Mouse (Mus musculus) adrenal gland, postnatal 14 days (tissue): Measurements from ENCODE around the gene Tnik. TPM values are rescaled to one million over a fixed set of nuclear protein-coding genes. Genes with fewer than 3 reads are reported as not detected.

Source experiments
- DNase-seq: peaks from one replicate; pipeline ENCODE4 v3.0.0; 2021; ENCODE audit warnings: mixed read lengths
- total RNA-seq: library from RNA; stranded (reverse); gene quantifications from 2 replicates; pipeline ENCODE4 v1.2.3, GENCODE M21; 2021

The Tnik gene
- total RNA-seq, 1 experiment from 2014 or later: 13.6 TPM

DNA sequence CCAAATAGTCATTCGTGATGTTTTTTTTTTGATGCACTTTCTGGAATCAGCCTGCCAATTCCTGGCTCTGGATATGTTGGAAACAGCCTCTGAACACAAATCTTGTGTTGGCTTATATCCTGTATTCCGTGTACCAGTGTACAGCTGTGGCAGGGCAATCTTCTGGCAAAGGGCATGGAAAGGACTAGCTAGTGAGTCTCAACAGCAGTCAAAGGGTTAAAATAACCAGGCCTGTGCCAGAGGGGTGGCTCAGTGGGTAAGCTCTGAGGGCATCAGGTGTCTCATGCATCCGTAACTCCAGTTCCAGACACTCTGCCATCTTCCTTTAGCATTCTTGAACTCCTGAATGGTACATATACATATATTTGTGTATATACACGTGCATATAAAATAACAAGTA, 83.5 kb downstream of the Tnik start:
- no peak for DNase-seq

DNA sequence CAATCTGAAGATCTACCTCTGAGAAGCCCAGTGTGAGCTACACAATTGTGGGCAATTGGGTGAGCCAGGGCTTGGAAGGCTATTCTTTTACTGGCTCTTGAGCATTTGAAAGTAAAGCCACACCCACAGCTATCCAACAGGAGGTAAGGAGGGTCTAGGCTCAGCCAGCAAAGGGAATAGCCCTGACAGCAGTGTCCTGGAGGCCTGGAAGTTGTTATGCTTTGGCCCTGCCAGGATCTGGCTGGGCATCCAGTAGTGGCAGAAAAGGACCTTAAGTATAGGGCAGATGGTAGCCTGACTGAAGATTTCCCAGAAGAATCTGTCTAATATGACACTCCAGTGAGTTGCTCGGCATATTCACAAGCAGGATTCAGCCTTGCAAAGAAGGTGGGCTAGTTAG, 85.7 kb downstream of the Tnik start:
- DNase-seq: no peak

- no peak for DNase-seq
Measured at GRCm38 (mm10) chr3:28350147-28350801, 87.3 kb downstream of the Tnik start.

- DNase-seq: no peak
Measured at GRCm38 (mm10) chr3:28358391-28358790, 95.4 kb downstream of the Tnik start.

DNA sequence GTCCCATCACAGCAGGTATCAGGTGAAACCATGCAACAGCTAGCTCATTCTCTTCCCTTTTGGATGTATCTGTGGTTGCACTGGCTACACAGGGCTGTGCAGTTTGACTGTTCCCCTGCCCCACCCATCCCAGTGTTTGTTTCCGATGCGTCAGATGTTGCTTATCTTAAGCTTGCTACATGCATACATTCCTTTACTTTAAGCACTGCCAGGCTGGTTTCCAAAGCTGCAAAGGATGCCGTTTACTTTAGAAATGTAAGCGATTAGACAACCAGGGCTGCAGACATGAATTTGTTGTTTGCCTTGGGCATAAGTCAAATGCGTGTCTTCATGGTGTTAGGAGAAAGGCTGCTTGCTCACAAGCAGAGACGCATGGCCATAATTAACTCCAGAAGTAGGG, 96.1 kb downstream of the Tnik start:
- DNase-seq: no peak

- DNase-seq: no peak
Measured at GRCm38 (mm10) chr3:28361056-28361455, 98.0 kb downstream of the Tnik start.

DNA sequence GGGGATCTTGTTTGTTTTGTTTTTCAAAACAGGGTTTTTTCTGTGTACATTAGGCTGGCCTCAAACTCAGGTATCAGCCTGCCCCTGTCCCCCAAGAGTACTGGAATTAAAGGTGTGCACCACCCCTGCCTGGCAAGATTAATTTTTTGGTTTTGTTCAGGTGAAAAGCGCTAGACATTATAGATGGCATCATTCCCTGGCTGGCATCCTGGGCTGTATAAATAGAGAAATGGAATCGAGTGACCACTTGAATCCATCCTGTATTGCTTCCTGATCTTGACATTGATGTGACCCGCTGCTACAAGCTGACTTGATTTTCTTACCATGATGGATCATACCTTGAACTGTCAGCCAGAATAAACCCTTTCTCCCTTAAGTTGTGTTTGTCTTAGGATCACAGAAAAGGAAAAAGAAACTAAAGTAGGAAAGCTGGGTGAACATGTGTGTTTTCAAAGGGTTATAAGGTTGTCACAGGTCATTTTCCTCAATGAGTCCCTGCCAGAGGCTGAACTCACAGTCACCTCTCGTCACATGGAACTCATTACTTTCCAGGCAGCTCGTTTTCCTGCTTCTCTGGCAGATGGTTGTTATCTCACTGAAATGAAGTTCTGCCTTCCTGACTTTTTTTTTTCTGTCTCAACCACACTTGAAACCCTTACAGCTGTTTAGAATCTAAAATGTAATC, 100.6 kb downstream of the Tnik start:
- DNase-seq: no peak

- DNase-seq: no peak
Measured at GRCm38 (mm10) chr3:28368746-28369145, 105.7 kb downstream of the Tnik start.

DNA sequence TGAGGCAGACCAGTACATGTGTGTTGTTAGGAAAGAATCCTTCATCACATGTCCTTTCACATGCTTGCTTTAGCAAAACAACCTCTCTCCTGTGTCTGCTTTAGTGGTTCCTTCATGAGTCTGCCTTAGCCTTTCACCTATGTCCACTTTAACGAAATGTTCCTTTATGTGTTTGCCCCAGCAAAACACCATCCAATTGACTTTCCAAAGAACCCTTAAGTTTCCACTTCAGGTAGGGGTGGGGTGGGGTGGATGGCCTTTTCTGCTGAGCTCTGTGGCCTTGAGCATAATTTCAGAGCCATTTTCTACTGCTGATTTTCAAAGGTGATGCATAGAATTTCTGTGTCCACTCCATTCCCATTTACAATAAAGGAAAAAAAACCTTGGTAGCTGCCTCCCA, 106.3 kb downstream of the Tnik start:
- DNase-seq: no peak

DNA sequence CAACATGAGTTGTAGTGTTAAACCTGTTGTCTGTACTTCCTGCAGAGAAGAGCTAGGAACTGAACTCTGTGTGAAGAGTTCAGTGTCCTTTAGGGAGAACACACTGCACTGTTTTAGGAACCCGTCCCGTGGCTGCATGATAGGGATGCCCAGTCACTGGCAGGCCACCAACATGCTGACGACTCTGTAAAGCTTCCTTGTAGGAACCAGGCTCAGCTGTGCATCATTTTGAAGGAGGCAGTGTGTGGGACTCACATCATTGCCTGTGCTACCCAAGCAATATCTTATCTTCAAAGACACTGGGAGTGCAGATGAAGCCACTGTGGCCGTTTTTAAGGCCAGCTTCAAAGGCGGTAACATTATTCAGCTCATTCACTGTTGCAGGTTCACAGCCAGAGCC, 106.7 kb downstream of the Tnik start:
- DNase-seq: no peak

DNA sequence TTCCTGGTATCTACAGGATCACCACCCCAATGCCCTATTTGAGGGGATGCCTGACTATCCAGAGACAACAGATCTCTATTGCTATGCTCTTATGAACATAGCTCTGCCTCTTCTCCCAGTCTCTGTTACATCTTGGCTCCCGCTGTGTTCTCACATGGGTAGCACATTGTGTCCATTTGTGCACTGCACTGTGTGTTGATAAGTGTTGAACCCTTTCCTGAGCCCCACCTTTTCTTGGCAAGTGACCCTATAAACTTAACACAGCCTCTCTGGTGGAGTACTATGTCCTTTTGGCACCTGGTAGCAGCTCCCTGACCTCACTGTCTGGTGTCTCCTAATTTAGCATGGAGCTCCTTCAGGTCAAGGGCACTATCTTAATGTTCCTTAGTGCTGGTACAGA, 108.6 kb downstream of the Tnik start:
- no peak for DNase-seq

GRCm38 (mm10) chr3:28372459-28372858, 109.4 kb downstream of the Tnik start:
- no peak for DNase-seq

GRCm38 (mm10) chr3:28374738-28375510, 111.9 kb downstream of the Tnik start:
- DNase-seq: no peak

- DNase-seq: no peak
Measured at GRCm38 (mm10) chr3:28380224-28380623, 117.2 kb downstream of the Tnik start.

DNA sequence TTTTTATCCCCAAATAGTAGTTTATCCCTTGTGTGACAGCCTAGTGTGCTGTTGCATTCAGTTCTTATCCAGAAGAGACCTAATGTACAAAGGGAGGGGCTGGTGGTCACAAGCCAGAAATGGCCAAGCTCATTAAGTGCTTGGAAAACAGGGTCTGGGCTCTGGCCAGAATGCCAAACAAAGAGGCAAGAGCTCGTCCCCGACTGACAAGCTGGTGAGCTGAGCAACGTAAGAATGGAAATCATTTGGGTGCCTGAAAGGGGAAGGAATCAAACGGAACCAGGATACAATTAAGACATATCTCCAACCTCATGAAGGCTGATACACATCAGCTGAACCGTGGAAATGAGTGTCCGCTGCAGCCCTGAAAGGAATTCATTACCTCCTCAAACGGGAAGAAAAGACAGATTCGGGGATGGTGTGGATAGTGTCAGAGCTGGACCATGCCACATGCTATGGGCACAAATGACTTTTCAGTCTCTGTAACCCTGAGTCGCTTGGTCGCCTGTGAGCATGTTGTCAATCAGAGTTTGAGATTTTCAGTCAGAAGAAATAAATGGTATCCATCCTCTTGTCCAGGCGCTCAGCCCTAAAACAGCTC, 120.6 kb downstream of the Tnik start:
- no peak for DNase-seq

- no peak for DNase-seq
Measured at GRCm38 (mm10) chr3:28385199-28385975, 122.4 kb downstream of the Tnik start.

DNA sequence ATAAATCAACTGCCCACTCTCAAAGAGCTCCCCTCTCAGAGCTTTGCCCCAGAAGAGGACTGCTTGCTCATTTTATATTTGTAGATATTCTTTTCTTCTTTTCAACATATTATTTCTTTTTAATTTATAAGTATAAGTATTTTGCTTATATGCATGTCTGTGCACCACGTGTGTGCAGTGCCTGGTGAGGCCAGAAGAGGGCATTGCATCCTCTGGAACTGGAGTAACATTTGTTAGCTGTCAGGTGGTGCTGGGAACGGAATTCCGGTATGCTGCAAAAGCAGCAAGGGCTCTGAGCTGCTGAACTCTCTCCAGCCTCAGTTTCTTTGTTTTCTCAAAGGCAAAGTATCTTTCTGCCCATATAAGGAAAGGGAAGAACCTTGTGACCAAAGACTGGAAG, 125.5 kb downstream of the Tnik start:
- no peak for DNase-seq

- no peak for DNase-seq
Measured at GRCm38 (mm10) chr3:28390183-28390582, 127.2 kb downstream of the Tnik start.

GRCm38 (mm10) chr3:28392542-28392941, 129.5 kb downstream of the Tnik start:
- DNase-seq: no peak

DNA sequence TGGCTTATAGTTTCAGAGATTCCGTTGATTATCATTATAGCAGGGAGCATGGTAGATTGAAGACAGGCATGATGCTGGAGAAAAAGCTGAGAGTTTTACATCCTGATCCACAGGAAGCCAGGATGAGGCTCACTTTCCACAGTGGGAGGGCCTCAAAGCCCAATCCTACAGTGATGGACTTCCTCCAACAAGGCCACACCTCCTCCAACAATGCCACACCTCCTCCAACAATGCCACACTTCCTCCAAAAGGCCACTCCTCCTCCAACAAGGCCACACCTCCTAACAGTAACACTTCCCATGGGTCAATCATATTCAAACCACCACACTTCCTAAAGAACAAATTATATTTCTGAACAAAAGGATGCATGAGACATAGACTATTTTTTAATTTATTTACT, 135.8 kb downstream of the Tnik start:
- no peak for DNase-seq

- no peak for DNase-seq
Measured at GRCm38 (mm10) chr3:28399593-28400216, 136.7 kb downstream of the Tnik start.

- no peak for DNase-seq
Measured at GRCm38 (mm10) chr3:28401335-28401734, 138.3 kb downstream of the Tnik start.
